Mouse (Mus musculus) MEL (cell line): ENCODE data around the gene Aldh3b3. TPM values are rescaled to one million over a fixed set of nuclear protein-coding genes. Genes with fewer than 3 reads are reported as not detected.
"Not testable (repeated sequence)": the region's sequence is repeated elsewhere in the genome, so short reads cannot be mapped to it uniquely, and the experiment has no call there.

Experiments used
- DNase-seq: peaks from one replicate; pipeline ENCODE4 v3.0.0; 2011; ENCODE audit warnings: low read depth, low spot score
- H3K27ac ChIP-seq: 2 replicates; pipeline ENCODE4 v1.5.1; 2012; ENCODE audit warnings: low read depth, mild to moderate bottlenecking, control low read depth, low read length, moderate library complexity; ENCODE audit not compliant: control insufficient read depth
- H3K27me3 ChIP-seq, 2 experiments: fragments of 150-350 bp in 1 of 2; sonication (generic) in 1 of 2; 2 replicates each; pipeline ENCODE4 v1.6.1; 2012; ENCODE audit warnings: low read length in 2 of 2, mild to moderate bottlenecking in 2 of 2, improper control_type of control experiment in 1 of 2, moderate library complexity in 1 of 2; ENCODE audit not compliant: insufficient read depth in 2 of 2, control insufficient read depth in 1 of 2
- H3K36me3 ChIP-seq, 2 experiments: 2 replicates each; pipeline ENCODE4 v1.6.1; 2012 to 2014; ENCODE audit warnings: low read length in 2 of 2, improper control_type of control experiment in 1 of 2, inconsistent platforms in 1 of 2, mild to moderate bottlenecking in 1 of 2; ENCODE audit not compliant: insufficient read depth in 2 of 2, control insufficient read depth in 1 of 2
- H3K4me1 ChIP-seq, 2 experiments: fragments of 150-350 bp in 1 of 2; sonication (generic) in 1 of 2; 2 replicates each; pipeline ENCODE4 v1.6.1; 2012; ENCODE audit warnings: low read length in 2 of 2, improper control_type of control experiment in 1 of 2, mild to moderate bottlenecking in 1 of 2; ENCODE audit not compliant: insufficient read depth in 2 of 2, control insufficient read depth in 1 of 2
- H3K4me3 ChIP-seq, 2 experiments: fragments of 150-350 bp in 1 of 2; sonication (generic) in 1 of 2; 2 replicates each; pipeline ENCODE4 v1.5.1; 2012; ENCODE audit warnings: low read depth in 2 of 2, low read length in 2 of 2, mild to moderate bottlenecking in 2 of 2, moderate library complexity in 2 of 2, control low read depth in 1 of 2, improper control_type of control experiment in 1 of 2; ENCODE audit not compliant: control insufficient read depth in 1 of 2, insufficient read depth in 1 of 2
- H3K79me2 ChIP-seq: 2 replicates; pipeline ENCODE4 v1.6.1; 2012; ENCODE audit warnings: mild to moderate bottlenecking, low read length, moderate library complexity; ENCODE audit not compliant: control insufficient read depth, poor library complexity, insufficient read depth
- H3K9ac ChIP-seq: 2 replicates; pipeline ENCODE4 v1.6.1; 2012; ENCODE audit warnings: low read depth, mild to moderate bottlenecking, control low read depth, low read length, moderate library complexity; ENCODE audit not compliant: control insufficient read depth, poor library complexity, severe bottlenecking
- H3K9me3 ChIP-seq: fragments of 150-350 bp; sonication (generic); replicated peaks from 2 replicates; pipeline ENCODE4 v1.6.1; 2012; ENCODE audit warnings: mild to moderate bottlenecking, low read length, improper control_type of control experiment, moderate library complexity; ENCODE audit not compliant: insufficient read depth
- CHD2 ChIP-seq: IDR thresholded peaks from 2 replicates; pipeline ENCODE4 v1.6.1; 2011; ENCODE audit warnings: low read length, improper control_type of control experiment
- CTCF ChIP-seq, 3 experiments: IDR thresholded peaks in 2 of 3; conservative IDR thresholded peaks in 1 of 3; 2 replicates each; pipeline ENCODE4 v1.5.1; 2011 to 2012; ENCODE audit warnings: low read length in 3 of 3, low read depth in 2 of 3, mild to moderate bottlenecking in 2 of 3, improper control_type of control experiment in 1 of 3, inconsistent platforms in 1 of 3, mixed read lengths in 1 of 3, moderate library complexity in 1 of 3; ENCODE audit not compliant: control insufficient read depth in 1 of 3, insufficient read depth in 1 of 3, poor library complexity in 1 of 3, severe bottlenecking in 1 of 3
- ELF1 ChIP-seq: IDR thresholded peaks from 2 replicates; pipeline ENCODE4 v1.6.1; 2014; ENCODE audit warnings: low read depth, mild to moderate bottlenecking, inconsistent platforms, low read length, improper control_type of control experiment, moderate library complexity
- GABPA ChIP-seq: IDR thresholded peaks from 2 replicates; pipeline ENCODE4 v1.6.1; 2012; ENCODE audit warnings: low read depth, mild to moderate bottlenecking, inconsistent platforms, low read length, improper control_type of control experiment, moderate library complexity
- GATA1 ChIP-seq: IDR thresholded peaks from 2 replicates; pipeline ENCODE4 v1.6.1; 2011; ENCODE audit warnings: low read depth, low read length, improper control_type of control experiment
- MAFK ChIP-seq: IDR thresholded peaks from 2 replicates; pipeline ENCODE4 v1.6.1; 2011; ENCODE audit warnings: low read depth, mild to moderate bottlenecking, low read length, improper control_type of control experiment, borderline replicate concordance
- MAX ChIP-seq: IDR thresholded peaks from 2 replicates; pipeline ENCODE4 v1.6.1; 2011; ENCODE audit warnings: low read length, improper control_type of control experiment
- MEF2A ChIP-seq: IDR thresholded peaks from 2 replicates; pipeline ENCODE4 v1.6.1; 2014; ENCODE audit warnings: low read depth, mild to moderate bottlenecking, inconsistent platforms, low read length, improper control_type of control experiment; ENCODE audit not compliant: poor library complexity, insufficient replicate concordance, severe bottlenecking; ENCODE audit errors: extremely low read depth
- MYC ChIP-seq: IDR thresholded peaks from 2 replicates; pipeline ENCODE4 v1.6.1; 2011; ENCODE audit warnings: low read depth, mild to moderate bottlenecking, low read length, improper control_type of control experiment, moderate library complexity
- NELFE ChIP-seq: IDR thresholded peaks from 2 replicates; pipeline ENCODE4 v1.6.1; 2011; ENCODE audit warnings: low read depth, low read length, improper control_type of control experiment
- NRF1 ChIP-seq: IDR thresholded peaks from 2 replicates; pipeline ENCODE4 v1.6.1; 2014; ENCODE audit warnings: low read depth, mild to moderate bottlenecking, inconsistent platforms, low read length, improper control_type of control experiment, moderate library complexity; ENCODE audit not compliant: poor library complexity, insufficient read depth, severe bottlenecking
- RAD21 ChIP-seq: IDR thresholded peaks from 2 replicates; pipeline ENCODE4 v1.6.1; 2011; ENCODE audit warnings: mild to moderate bottlenecking, low read depth, low read length, improper control_type of control experiment
- RCOR1 ChIP-seq: IDR thresholded peaks from 2 replicates; pipeline ENCODE4 v1.6.1; 2012; ENCODE audit warnings: low read depth, mild to moderate bottlenecking, inconsistent platforms, low read length, improper control_type of control experiment
- TAL1 ChIP-seq: IDR thresholded peaks from 2 replicates; pipeline ENCODE4 v1.6.1; 2012; ENCODE audit warnings: mild to moderate bottlenecking, inconsistent platforms, low read length, moderate library complexity, mixed read lengths
- TCF12 ChIP-seq: IDR thresholded peaks from 2 replicates; pipeline ENCODE4 v1.6.1; 2014; ENCODE audit warnings: low read depth, mild to moderate bottlenecking, inconsistent platforms, low read length, improper control_type of control experiment, moderate library complexity
- USF1 ChIP-seq: IDR thresholded peaks from 2 replicates; pipeline ENCODE4 v1.6.1; 2014; ENCODE audit warnings: low read depth, mild to moderate bottlenecking, inconsistent platforms, low read length, improper control_type of control experiment, moderate library complexity
- USF2 ChIP-seq, 2 experiments: IDR thresholded peaks; 2 replicates each; pipeline ENCODE4 v1.6.1; 2011 to 2012; ENCODE audit warnings: improper control_type of control experiment in 2 of 2, low read length in 2 of 2, borderline replicate concordance in 1 of 2, inconsistent platforms in 1 of 2, low read depth in 1 of 2, mild to moderate bottlenecking in 1 of 2; ENCODE audit not compliant: insufficient read depth in 1 of 2
- ZMIZ1 ChIP-seq: IDR thresholded peaks from 2 replicates; pipeline ENCODE4 v1.6.1; 2012; ENCODE audit warnings: low read depth, mild to moderate bottlenecking, inconsistent platforms, low read length, improper control_type of control experiment, moderate library complexity
- ZNF384 ChIP-seq: IDR thresholded peaks from 2 replicates; pipeline ENCODE4 v1.6.1; 2012; ENCODE audit warnings: low read depth, mild to moderate bottlenecking, inconsistent platforms, low read length, improper control_type of control experiment
- polyA plus RNA-seq, 2 experiments: library from polyadenylated mRNA; stranded (reverse) in 1 of 2; unstranded in 1 of 2; fragments of >175 nt in 1 of 2; fragments of >200 nt in 1 of 2; gene quantifications; 2 replicates each; pipeline versions ENCODE4 v1.2.1 to v1.2.4; 2012; ENCODE audit warnings: low replicate concordance in 2 of 2, low read depth in 1 of 2; ENCODE audit not compliant: insufficient read length in 2 of 2, insufficient read depth in 1 of 2, missing spikeins in 1 of 2
- total RNA-seq: library from RNA; depleted of rRNA; stranded (reverse); fragments of 300-350 nt; gene quantifications from 2 replicates; pipeline ENCODE4 v1.2.3, GENCODE M21; 2012

Gene Aldh3b3
- total and polyA plus RNA-seq, 3 experiments: not detected

GRCm38 (mm10) chr19:3955033-3955432 lies 3.4 kb upstream of the Aldh3b3 start:
- DNase-seq: no peak
- Histone ChIP-seq H3K4me1 (peaks cover 9% of the 10 kb centered on the region in 2 experiments; a peak in 3 of 4 replicates), H3K79me2 (no peaks in the 10 kb centered on the region), H3K9me3 (no peaks in the 10 kb centered on the region), H3K27me3 (0 out of 4 replicates have a peak, but pooled peaks cover 0 to 2% of the 10 kb centered on the region in 2 experiments), H3K4me3 (no peak overlapping the region), H3K9ac (no peak overlapping the region), H3K27ac (no peak overlapping the region), H3K36me3 (0 out of 4 replicates have a peak, but pooled peaks cover 0 to 6% of the 10 kb centered on the region in 2 experiments)
- TF ChIP-seq TCF12 (no peak), NRF1 (no peak), MYC (no peak)

DNA sequence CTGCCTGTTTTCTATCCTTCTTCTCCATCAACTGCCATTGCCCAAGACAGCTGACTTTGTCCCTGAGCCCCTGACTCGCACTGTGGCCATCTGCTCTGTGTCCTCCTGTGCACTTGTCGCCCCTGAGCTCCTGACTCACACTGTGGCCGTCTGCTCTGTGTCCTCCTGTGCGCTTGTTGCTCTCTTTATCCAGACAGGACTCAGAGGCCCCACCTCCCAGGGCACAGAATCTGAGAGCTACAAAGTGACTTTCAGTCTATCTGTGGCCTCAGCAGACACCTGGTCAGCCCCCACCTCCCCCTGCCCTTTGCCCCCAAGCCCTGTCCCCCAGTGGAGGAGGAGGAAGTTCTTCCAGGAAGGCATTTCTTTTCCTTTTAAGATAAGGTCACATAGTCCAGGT lies 2.6 kb upstream of the Aldh3b3 start:
- DNase-seq: no peak
- Histone ChIP-seq H3K79me2 (no peaks in the 10 kb centered on the region), H3K4me1 (peaks cover 9% of the 10 kb centered on the region in 2 experiments; a peak in 3 of 4 replicates), H3K9me3 (no peaks in the 10 kb centered on the region), H3K27ac (no peak overlapping the region), H3K27me3 (0 out of 4 replicates have a peak, but pooled peaks cover 0 to 2% of the 10 kb centered on the region in 2 experiments), H3K4me3 (no peak overlapping the region), H3K9ac (no peak overlapping the region)
- TF ChIP-seq USF1: no peak
- no peak for TF ChIP-seq MEF2A
- no peak for TF ChIP-seq NELFE
- no peak for TF ChIP-seq GATA1
- no peak for TF ChIP-seq CHD2
- no peak for TF ChIP-seq ELF1
- TF ChIP-seq TAL1: no peak
- TF ChIP-seq USF2 (IDR thresholded peaks at IDR 0.05; ENCODE audit: borderline replicate concordance in 1 of 2, insufficient read depth in 1 of 2, low read depth in 1 of 2, low read length in 2 of 2): no peak
- TF ChIP-seq GABPA: no peak
- TF ChIP-seq ZMIZ1: no peak
- no peak for TF ChIP-seq RCOR1
- no peak for TF ChIP-seq MAFK
- no peak for TF ChIP-seq CTCF (IDR thresholded peaks at IDR 0.05 in 2 of 3, conservative IDR thresholded peaks at IDR 0.05 in 1 of 3; ENCODE audit: control insufficient read depth in 1 of 3, insufficient read depth in 1 of 3, low read depth in 2 of 3, low read length in 3 of 3, poor library complexity in 1 of 3, severe bottlenecking in 1 of 3)
- no peak for TF ChIP-seq ZNF384
- TF ChIP-seq RAD21: no peak
- no peak for TF ChIP-seq MAX
- TF ChIP-seq, all 39 proteins: peak for 0
- 0 out of 4 replicates have a peak, but pooled peaks cover 0 to 6% of the 10 kb centered on the region in 2 experiments for H3K36me3 ChIP-seq

DNA sequence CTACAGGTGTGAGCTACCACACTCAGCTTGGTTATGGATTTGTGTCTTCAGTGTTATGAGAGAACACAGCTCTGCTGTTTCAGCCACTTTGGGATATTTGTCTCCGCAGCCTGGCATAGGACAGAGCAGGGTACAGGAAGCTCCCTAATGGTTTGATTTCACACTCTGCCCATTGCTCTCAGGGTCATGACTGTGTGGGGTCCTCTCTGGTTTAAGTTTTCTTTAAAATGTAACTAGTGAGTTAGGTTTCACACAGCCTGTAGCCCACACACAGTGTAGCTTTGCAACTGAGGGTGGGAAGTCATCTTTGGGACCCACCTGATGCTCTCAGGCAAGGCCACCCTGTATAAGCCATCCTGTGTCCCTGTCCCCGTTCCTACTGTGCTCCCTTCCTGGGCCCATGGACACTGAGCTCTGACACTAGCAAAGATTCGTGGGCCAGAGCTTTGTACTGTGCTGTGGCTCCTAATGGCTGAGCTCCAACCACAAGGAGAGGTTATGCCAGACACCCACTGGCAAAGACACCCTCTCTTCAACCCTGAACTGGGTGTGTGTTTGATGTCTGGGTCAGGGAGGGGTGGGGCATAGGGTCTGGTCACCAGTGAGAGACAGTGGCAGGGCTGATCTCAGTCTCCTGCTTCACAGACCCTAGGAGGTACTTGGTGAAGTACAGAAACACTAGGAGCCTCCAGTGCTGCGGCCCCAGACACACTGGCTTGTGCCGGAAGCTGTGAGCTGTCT lies 979 bp upstream of the Aldh3b3 start:
- not testable (repeated sequence) for H3K4me1 ChIP-seq, H3K79me2 ChIP-seq, H3K4me3 ChIP-seq, H3K27ac ChIP-seq, DNase-seq, H3K9me3 ChIP-seq, H3K27me3 ChIP-seq, H3K9ac ChIP-seq, H3K36me3 ChIP-seq
